Mouse (Mus musculus) myocyte (in vitro differentiated cells): ENCODE data around the gene Anapc2.

ENCODE experiments used
- MAX ChIP-seq: IDR thresholded peaks from one replicate; pipeline ENCODE4 v1.6.1; 2011; ENCODE audit warnings: low read depth, mild to moderate bottlenecking, control low read depth
- MYOD1 ChIP-seq, 3 experiments: IDR thresholded peaks; one replicate each; pipeline ENCODE4 v1.6.1; 2011; ENCODE audit warnings: control low read depth in 2 of 3, low read depth in 2 of 3, mild to moderate bottlenecking in 2 of 3, moderate library complexity in 1 of 3; ENCODE audit not compliant: insufficient read length in 2 of 3, control insufficient read depth in 1 of 3
- POLR2A ChIP-seq: IDR thresholded peaks from one replicate; pipeline ENCODE4 v1.6.1; 2011; ENCODE audit warnings: low read depth, mild to moderate bottlenecking, control low read depth, moderate library complexity; ENCODE audit not compliant: insufficient read length
- POLR2AphosphoS2 ChIP-seq: IDR thresholded peaks from one replicate; pipeline ENCODE4 v1.6.1; 2011; ENCODE audit warnings: low read depth, control low read depth; ENCODE audit not compliant: insufficient read length
- TCF12 ChIP-seq: IDR thresholded peaks from one replicate; pipeline ENCODE4 v1.6.1; 2011; ENCODE audit warnings: mild to moderate bottlenecking, control low read depth; ENCODE audit not compliant: poor library complexity, insufficient read depth, severe bottlenecking
- USF1 ChIP-seq: IDR thresholded peaks from one replicate; pipeline ENCODE4 v1.6.1; 2011; ENCODE audit warnings: low read depth, mild to moderate bottlenecking, control low read depth, moderate library complexity

GRCm38 (mm10) chr2:25234050-25234449, 38.2 kb upstream of the Anapc2 start, which contains the start of gene Slc34a3:
- no peak for TF ChIP-seq POLR2A
- no peak for TF ChIP-seq USF1
- no peak for TF ChIP-seq POLR2AphosphoS2
- TF ChIP-seq TCF12, result no peak
- no peak for TF ChIP-seq MYOD1 (IDR thresholded peaks at IDR 0.05; ENCODE audit: control insufficient read depth in 1 of 3, insufficient read length in 2 of 3, low read depth in 2 of 3)
- no peak for TF ChIP-seq MAX
